22 mouse cellular contexts compared by ENCODE assay signal in genomic region chr7:91109575-91109974, GRCm38 (mm10).
DNase-seq lines count a peak whose midpoint lies in the region; ATAC-seq and TF ChIP-seq lines count a peak whose summit lies in the region.
"Had no signal": no experiment of that assay in that cellular context is flagged by ENCODE, and none has a peak within 500 bp of the region (broad histone marks: within the 10 kb centered on the region; RNA-seq: fewer than 3 reads in every experiment).

No protein-coding gene starts in this region.

- ATAC-seq in frontal cortex, adult (ENCODE audit: low TSS enrichment) = peak; percentile 59; the same call in 1 of the 2 replicates
- ATAC-seq: forebrain, embryonic 13.5 days; hindbrain, embryonic 16.5 days; Patski had no signal

- TF ChIP-seq CTCF in layer of hippocampus, adult 2 months (conservative IDR thresholded peaks at IDR 0.05) = no peak

- intact Hi-C loops in heart, postnatal 25 days (cut with DNase I) = no loop called here

- no peak for DNase-seq in frontal cortex, postnatal 10 days (ENCODE audit: low spot score in 2 of 2)
- DNase-seq in layer of hippocampus, adult 2 months (ENCODE audit: low spot score in 2 of 2) = peak; percentile 30 to 51
- no peak for DNase-seq in layer of hippocampus, postnatal 10 days (ENCODE audit: low spot score in 2 of 2)
- peak; percentile 80 for DNase-seq in brain, adult 2 months (ENCODE audit: low read depth, low spot score)
- DNase-seq in layer of hippocampus, adult 9-11 months = peak; percentile 42
- no peak for DNase-seq in heart, postnatal 25 days (ENCODE audit: low spot score)
- DNase-seq: adrenal gland, postnatal 14 days; B cell, adult 2 months; cerebellum, adult 18-20 months; cerebellum, adult 9-10 months; cerebellum, postnatal 14 days; gastrocnemius, adult 2 months; gastrocnemius, postnatal 14 days; heart, adult 11 months; heart, postnatal 36 days had no signal

- H3K4me3 ChIP-seq in layer of hippocampus, adult 2 months = no peak overlapping the region
- H3K4me3 ChIP-seq: forebrain, embryonic 10.5 days; forebrain, embryonic 13.5 days; gastrocnemius, adult 2 months; hindbrain, embryonic 10.5 days; hindbrain, embryonic 13.5 days had no signal

- H3K27ac ChIP-seq in layer of hippocampus, adult 2 months = no peak overlapping the region
- H3K27ac ChIP-seq: forebrain, embryonic 10.5 days; forebrain, embryonic 13.5 days; gastrocnemius, adult 2 months; hindbrain, embryonic 10.5 days; hindbrain, embryonic 13.5 days had no signal

Comparison
In these comparisons a context has a peak if more than half of its experiments do, and no peak if none do; other contexts are left out.
1. DNase-seq: peak in layer of hippocampus, adult 2 months (2 of 2), brain, adult 2 months (single experiment) and layer of hippocampus, adult 9-11 months (single experiment); none in frontal cortex, postnatal 10 days (0 of 2), layer of hippocampus, postnatal 10 days (0 of 2) and heart, postnatal 25 days (single experiment).